Mouse (Mus musculus) liver, adult 2 months (tissue): ENCODE measurements around the gene Mcoln3.

ENCODE experiments used
- CTCF ChIP-seq: fragments of 200-500 bp; IDR thresholded peaks from 2 replicates; pipeline ENCODE4 v1.5.1; 2011; ENCODE audit warnings: low read depth, low read length, control low read depth
- POLR2A ChIP-seq: fragments of 200-500 bp; IDR thresholded peaks from 2 replicates; pipeline ENCODE4 v1.6.1; 2011; ENCODE audit warnings: low read length, control low read depth; ENCODE audit not compliant: insufficient read depth; ENCODE audit errors: extremely low read depth

GRCm38 (mm10) chr3:146121310-146122124 is 4.3 kb downstream of the Mcoln3 start:
- TF ChIP-seq POLR2A = no peak
- TF ChIP-seq CTCF = no peak
